ENCODE assay signal across 17 mouse cellular contexts in genomic region chr2:164817703-164818102, GRCm38 (mm10). TPM values are rescaled to one million over a fixed set of nuclear protein-coding genes. Genes with fewer than 3 reads are reported as not detected.
DNase-seq lines count a peak whose midpoint lies in the region; ATAC-seq and TF ChIP-seq lines count a peak whose summit lies in the region.
"Had no signal": no experiment of that assay in that cellular context is flagged by ENCODE, and none has a peak within 500 bp of the region (broad histone marks: within the 10 kb centered on the region; RNA-seq: fewer than 3 reads in every experiment).

No protein-coding gene starts in this region.

- no peak overlapping the region for H3K27ac ChIP-seq in hindbrain, postnatal 0 days
- H3K27ac ChIP-seq in hindbrain, embryonic 16.5 days (ENCODE audit: low read depth, low read length): no peak overlapping the region
- H3K27ac ChIP-seq in MEL (ENCODE audit: control insufficient read depth, low read depth, low read length): no peak overlapping the region
- H3K27ac ChIP-seq: hindbrain, embryonic 14.5 days had no signal

- TF ChIP-seq EP300 in MEL (IDR thresholded peaks at IDR 0.05; ENCODE audit: low read depth in 1 of 2, low read length in 2 of 2): no peak

- no peak for DNase-seq in hindbrain, postnatal 0 days (ENCODE audit: low spot score)
- peak; percentile 55 for DNase-seq in 3T3-L1 (ENCODE audit: low read depth, low spot score)
- no peak for DNase-seq in MEL (ENCODE audit: low read depth, low spot score)
- DNase-seq in fat pad, adult 2 months (ENCODE audit: extremely low read depth, low read depth, low spot score): peak; percentile 73
- DNase-seq in urinary bladder, postnatal 10 days (ENCODE audit: low spot score): no peak
- DNase-seq: cerebellum, postnatal 10 days; spleen, adult 18-20 months had no signal

- H3K4me3 ChIP-seq in hindbrain, postnatal 0 days (ENCODE audit: low read length): no peak overlapping the region
- H3K4me3 ChIP-seq in hindbrain, embryonic 16.5 days (ENCODE audit: low read length): no peak overlapping the region
- H3K4me3 ChIP-seq in MEL (ENCODE audit: control insufficient read depth in 1 of 2, insufficient read depth in 1 of 2, low read depth in 2 of 2, low read length in 2 of 2): no peak overlapping the region
- H3K4me3 ChIP-seq: erythroblast, embryonic 14.5 days had no signal

- no peak for TF ChIP-seq POLR2A in MEL (IDR thresholded peaks at IDR 0.05; ENCODE audit: control insufficient read depth in 1 of 2, insufficient read depth in 1 of 2, low read depth in 1 of 2, low read length in 2 of 2, poor library complexity in 1 of 2)

- peak; percentile 18; the same call in 1 of the 2 replicates for TF ChIP-seq CTCF in hindbrain, postnatal 0 days (IDR thresholded peaks at IDR 0.05; ENCODE audit: low read depth)
- 0 out of 6 replicates have a peak, but pooled peaks of 2 of the 3 experiments have one; percentile 6 to 9 for TF ChIP-seq CTCF in MEL (IDR thresholded peaks at IDR 0.05 in 2 of 3, conservative IDR thresholded peaks at IDR 0.05 in 1 of 3; ENCODE audit: control insufficient read depth in 1 of 3, insufficient read depth in 1 of 3, low read depth in 2 of 3, low read length in 3 of 3, poor library complexity in 1 of 3, severe bottlenecking in 1 of 3)

- H3K4me2 ChIP-seq in hindbrain, postnatal 0 days (ENCODE audit: low read depth, low read length): no peak overlapping the region
- H3K4me2 ChIP-seq in hindbrain, embryonic 16.5 days (ENCODE audit: low read length): no peak overlapping the region
- H3K4me2 ChIP-seq: hindbrain, embryonic 14.5 days had no signal

- WGBS in hindbrain, postnatal 0 days: 86% methylated on average over 5 of the region's 5 CpGs
- WGBS in hindbrain, embryonic 16.5 days: 82% methylated on average over 5 of the region's 5 CpGs

- no peaks in the 10 kb centered on the region for H3K9me3 ChIP-seq in hindbrain, postnatal 0 days (ENCODE audit: low read length)
- no peaks in the 10 kb centered on the region for H3K9me3 ChIP-seq in hindbrain, embryonic 16.5 days (ENCODE audit: control insufficient read depth, low read length)
- H3K9me3 ChIP-seq in MEL (replicated peaks; ENCODE audit: insufficient read depth, low read length): no peaks in the 10 kb centered on the region

- H3K79me2 ChIP-seq in MEL (ENCODE audit: control insufficient read depth, insufficient read depth, low read length, poor library complexity): no peaks in the 10 kb centered on the region

- no peaks in the 10 kb centered on the region for H3K27me3 ChIP-seq in hindbrain, postnatal 0 days (ENCODE audit: insufficient read depth, low read length)
- H3K27me3 ChIP-seq in hindbrain, embryonic 16.5 days (replicated peaks; ENCODE audit: control insufficient read depth, insufficient read depth, low read length): no peaks in the 10 kb centered on the region
- no peaks in the 10 kb centered on the region for H3K27me3 ChIP-seq in MEL (ENCODE audit: control insufficient read depth in 1 of 2, insufficient read depth in 2 of 2, low read length in 2 of 2)
- H3K27me3 ChIP-seq: CH12.LX had no signal

- ATAC-seq in hindbrain, postnatal 0 days: no peak
- no peak for ATAC-seq in hindbrain, embryonic 16.5 days
- ATAC-seq in frontal cortex, adult (ENCODE audit: low TSS enrichment): no peak

- TF ChIP-seq RAD21 in MEL (IDR thresholded peaks at IDR 0.05; ENCODE audit: low read depth, low read length): no peak

- no peaks in the 10 kb centered on the region for H3K4me1 ChIP-seq in hindbrain, postnatal 0 days (ENCODE audit: insufficient read depth, low read length)
- H3K4me1 ChIP-seq in hindbrain, embryonic 16.5 days (ENCODE audit: control insufficient read depth, insufficient read depth, low read depth, low read length): peaks cover 3% of the 10 kb centered on the region
- peaks cover 6 to 18% of the 10 kb centered on the region in 2 experiments for H3K4me1 ChIP-seq in MEL (ENCODE audit: control insufficient read depth in 1 of 2, insufficient read depth in 2 of 2, low read length in 2 of 2)

- H3K9ac ChIP-seq in hindbrain, postnatal 0 days (replicated peaks; ENCODE audit: low read length): no peak overlapping the region
- H3K9ac ChIP-seq in hindbrain, embryonic 16.5 days (ENCODE audit: low read depth, low read length): no peak overlapping the region
- no peak overlapping the region for H3K9ac ChIP-seq in MEL (ENCODE audit: control insufficient read depth, low read depth, low read length, poor library complexity, severe bottlenecking)
- H3K9ac ChIP-seq: hindbrain, embryonic 14.5 days had no signal

- no peaks in the 10 kb centered on the region; the same call in 1 of the 2 replicates for H3K36me3 ChIP-seq in hindbrain, postnatal 0 days (ENCODE audit: insufficient read depth, low read length)
- H3K36me3 ChIP-seq in hindbrain, embryonic 16.5 days (ENCODE audit: control insufficient read depth, insufficient read depth, low read length): peaks cover 3% of the 10 kb centered on the region; the same call in 1 of the 2 replicates
- peaks cover 0 to 13% of the 10 kb centered on the region in 2 experiments; a peak in 2 of 4 replicates for H3K36me3 ChIP-seq in MEL (ENCODE audit: control insufficient read depth in 1 of 2, insufficient read depth in 2 of 2, low read length in 2 of 2)

TF ChIP-seq in MEL, 35 proteins besides CTCF, POLR2A, EP300 and RAD21:
- no peak for TF ChIP-seq MAX (IDR thresholded peaks at IDR 0.05; ENCODE audit: low read length)
- TF ChIP-seq TCF12 (IDR thresholded peaks at IDR 0.05; ENCODE audit: low read depth, low read length): no peak
- TF ChIP-seq MXI1 (IDR thresholded peaks at IDR 0.05; ENCODE audit: low read depth, low read length): no peak
- no peak for TF ChIP-seq ZNF384 (IDR thresholded peaks at IDR 0.05; ENCODE audit: low read depth, low read length)
- no peak for TF ChIP-seq MAZ (IDR thresholded peaks at IDR 0.05; ENCODE audit: low read depth, low read length)
- no peak for TF ChIP-seq ETS1 (IDR thresholded peaks at IDR 0.05; ENCODE audit: low read depth, low read length)
- TF ChIP-seq RCOR1 (IDR thresholded peaks at IDR 0.05; ENCODE audit: low read depth, low read length): no peak
- no peak for TF ChIP-seq NRF1 (IDR thresholded peaks at IDR 0.05; ENCODE audit: insufficient read depth, low read depth, low read length, poor library complexity, severe bottlenecking)
- no peak for TF ChIP-seq CHD1 (IDR thresholded peaks at IDR 0.05; ENCODE audit: low read depth, low read length)

RNA-seq across cellular contexts. Expression of gene Zswim1, which starts 4.8 kb away (rescaled TPM):
- 23.9 and 24.6 TPM in 2 replicates for total RNA-seq in hindbrain, postnatal 0 days (2014; rRNA removed)
- polyA plus RNA-seq in hindbrain, postnatal 0 days (2015; fragmentation: Nextera tagmentation; extraction: Ambion mirVana): 26.5 and 29.0 TPM in 2 replicates
- 26.1 and 32.7 TPM in 2 replicates for polyA plus RNA-seq in hindbrain, embryonic 16.5 days (2015; fragmentation: Nextera tagmentation; extraction: Ambion mirVana)
- total RNA-seq in MEL (2012; rRNA removed): 7.1 and 8.2 TPM in 2 replicates
- polyA plus RNA-seq in MEL (2012; ENCODE audit: insufficient read depth in 1 of 2, insufficient read length in 2 of 2, low read depth in 1 of 2, low replicate concordance in 2 of 2, missing spikeins in 1 of 2): 10 to 100 TPM in 1 of 2 experiments, not detected in 1; 17.4 TPM

RNA-seq across cellular contexts. Expression of gene Spata25, which starts 10.6 kb away (rescaled TPM):
- not detected in 2 replicates for total RNA-seq in hindbrain, postnatal 0 days (2014; rRNA removed)
- polyA plus RNA-seq in hindbrain, postnatal 0 days (2015; fragmentation: Nextera tagmentation; extraction: Ambion mirVana): not detected in 2 replicates
- polyA plus RNA-seq in hindbrain, embryonic 16.5 days (2015; fragmentation: Nextera tagmentation; extraction: Ambion mirVana): not detected in 2 replicates
- total RNA-seq in MEL (2012; rRNA removed): 0.42 and 0.50 TPM in 2 replicates
- under 1 TPM in 1 of 2 experiments, not detected in 1; 0.13 TPM for polyA plus RNA-seq in MEL (2012; ENCODE audit: insufficient read depth in 1 of 2, insufficient read length in 2 of 2, low read depth in 1 of 2, low replicate concordance in 2 of 2, missing spikeins in 1 of 2)
- total RNA-seq: CH12.LX; gastrocnemius, adult 8-10 months; left cerebral cortex, adult 18-20 months; monocyte, adult 5-6 weeks had no signal
- polyA plus RNA-seq: erythroblast, embryonic 14.5 days; hindbrain, embryonic 14.5 days; kidney, embryonic 16.5 days; liver, embryonic 16.5 days had no signal

RNA-seq across cellular contexts. Expression of gene Zswim3, which starts 12.8 kb away (rescaled TPM):
- total RNA-seq in hindbrain, postnatal 0 days (2014; rRNA removed): 6.4 and 8.3 TPM in 2 replicates
- polyA plus RNA-seq in hindbrain, postnatal 0 days (2015; fragmentation: Nextera tagmentation; extraction: Ambion mirVana): 5.2 and 5.5 TPM in 2 replicates
- polyA plus RNA-seq in hindbrain, embryonic 16.5 days (2015; fragmentation: Nextera tagmentation; extraction: Ambion mirVana): 16.4 and 17.1 TPM in 2 replicates
- total RNA-seq in MEL (2012; rRNA removed): 4.7 and 4.8 TPM in 2 replicates
- polyA plus RNA-seq in MEL (2012; ENCODE audit: insufficient read depth in 1 of 2, insufficient read length in 2 of 2, low read depth in 1 of 2, low replicate concordance in 2 of 2, missing spikeins in 1 of 2): 1 to 10 TPM in 1 of 2 experiments, not detected in 1; 5.9 TPM

RNA-seq across cellular contexts. Expression of gene Acot8, which starts 13.0 kb away (rescaled TPM):
- total RNA-seq in hindbrain, postnatal 0 days (2014; rRNA removed): 18.5 and 39.5 TPM in 2 replicates
- 19.4 and 20.2 TPM in 2 replicates for polyA plus RNA-seq in hindbrain, postnatal 0 days (2015; fragmentation: Nextera tagmentation; extraction: Ambion mirVana)
- polyA plus RNA-seq in hindbrain, embryonic 16.5 days (2015; fragmentation: Nextera tagmentation; extraction: Ambion mirVana): 22.2 TPM in 2 replicates
- 32.2 and 40.3 TPM in 2 replicates for total RNA-seq in MEL (2012; rRNA removed)
- 10 to 100 TPM in 1 of 2 experiments, not detected in 1; 30.9 TPM for polyA plus RNA-seq in MEL (2012; ENCODE audit: insufficient read depth in 1 of 2, insufficient read length in 2 of 2, low read depth in 1 of 2, low replicate concordance in 2 of 2, missing spikeins in 1 of 2)

RNA-seq across cellular contexts. Expression of gene Ctsa, which starts 15.0 kb away (rescaled TPM):
- 135 and 147 TPM in 2 replicates for total RNA-seq in hindbrain, postnatal 0 days (2014; rRNA removed)
- 112 and 116 TPM in 2 replicates for polyA plus RNA-seq in hindbrain, postnatal 0 days (2015; fragmentation: Nextera tagmentation; extraction: Ambion mirVana)
- 108 and 114 TPM in 2 replicates for polyA plus RNA-seq in hindbrain, embryonic 16.5 days (2015; fragmentation: Nextera tagmentation; extraction: Ambion mirVana)
- 46.3 and 50.5 TPM in 2 replicates for total RNA-seq in MEL (2012; rRNA removed)
- 10 to 100 TPM in 1 of 2 experiments, not detected in 1; 87.7 TPM for polyA plus RNA-seq in MEL (2012; ENCODE audit: insufficient read depth in 1 of 2, insufficient read length in 2 of 2, low read depth in 1 of 2, low replicate concordance in 2 of 2, missing spikeins in 1 of 2)

Comparison
In these comparisons a context has a peak if more than half of its experiments do, and no peak if none do; other contexts are left out.
1. DNase-seq: peak in 3T3-L1 (single experiment) and fat pad, adult 2 months (single experiment); none in hindbrain, postnatal 0 days (single experiment), MEL (single experiment) and urinary bladder, postnatal 10 days (single experiment).